Mouse (Mus musculus) macrophage (primary cell): ENCODE data around the gene Tnfsf9. TPM values are rescaled to one million over a fixed set of nuclear protein-coding genes. Genes with fewer than 3 reads are reported as not detected.

Experiments used
- H3K27ac ChIP-seq: fragments of 350-480 bp; formaldehyde crosslinking; 2 replicates; pipeline ENCODE4 v1.9.0; 2021
- H3K36me3 ChIP-seq: fragments of 350-480 bp; formaldehyde crosslinking; 2 replicates; pipeline ENCODE4 v1.9.0; 2021; ENCODE audit errors: inconsistent target
- H3K4me3 ChIP-seq: fragments of 350-480 bp; formaldehyde crosslinking; 2 replicates; pipeline ENCODE4 v1.9.0; 2021; ENCODE audit errors: inconsistent target
- H3K79me2 ChIP-seq: fragments of 350-480 bp; formaldehyde crosslinking; 2 replicates; pipeline ENCODE4 v1.9.0; 2021; ENCODE audit errors: inconsistent target
- WGBS: methylation state at CpG from one replicate; pipeline ENCODE4 v1.1.7; 2026; ENCODE audit warnings: inconsistent platforms; ENCODE audit not compliant: missing documents; 5-methylcytosine and 5-hydroxymethylcytosine counted together
- polyA plus RNA-seq: library from polyadenylated mRNA; stranded (reverse); fragments of 250-400 nt; gene quantifications from 3 replicates; pipeline ENCODE4 v1.2.4, GENCODE M21; 2018; ENCODE audit warnings: inconsistent platforms

Tnfsf9 gene
- polyA plus RNA-seq, 1 experiment from 2014 or later, result 2.6 TPM

GRCm38 (mm10) chr17:57135635-57136034, 30.5 kb downstream of the Tnfsf9 start:
- H3K79me2 ChIP-seq, result no peaks in the 10 kb centered on the region
- no peaks in the 10 kb centered on the region for H3K36me3 ChIP-seq
- H3K27ac ChIP-seq, result no peak overlapping the region
- no peak overlapping the region for H3K4me3 ChIP-seq
- 96% methylated on average over 3 of the region's 3 CpGs for WGBS

- WGBS, result 96% methylated on average over 4 of the region's 4 CpGs
- no peak overlapping the region for H3K27ac ChIP-seq
- no peaks in the 10 kb centered on the region for H3K79me2 ChIP-seq
- no peaks in the 10 kb centered on the region for H3K36me3 ChIP-seq
- no peak overlapping the region for H3K4me3 ChIP-seq
Measured at GRCm38 (mm10) chr17:57138676-57139075, 33.6 kb downstream of the Tnfsf9 start.

DNA sequence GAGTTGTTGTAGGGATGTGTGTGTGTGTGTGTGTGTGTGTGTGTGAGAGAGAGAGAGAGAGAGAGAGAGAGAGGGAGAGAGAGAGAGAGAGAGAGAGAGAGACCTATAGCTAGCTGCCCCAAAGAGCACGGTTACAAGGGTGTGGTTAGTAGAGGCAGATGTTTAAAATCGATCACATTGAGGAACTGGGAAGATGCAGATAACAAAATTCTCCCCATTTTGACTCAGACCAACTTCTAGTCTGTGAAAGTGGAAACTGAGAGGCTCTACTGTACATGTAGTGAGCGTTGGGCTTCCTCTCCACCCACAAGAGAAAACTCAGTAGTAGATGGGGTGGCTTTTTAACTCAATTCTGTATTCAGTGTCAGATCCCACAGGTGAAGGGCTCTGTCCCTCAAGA, 34.6 kb downstream of the Tnfsf9 start:
- Histone ChIP-seq H3K79me2 (no peaks in the 10 kb centered on the region), H3K4me3 (no peak overlapping the region), H3K36me3 (no peaks in the 10 kb centered on the region), H3K27ac (no peak overlapping the region)
- 94% methylated on average over 2 of the region's 3 CpGs for WGBS

- Histone ChIP-seq H3K36me3 (no peaks in the 10 kb centered on the region), H3K27ac (no peak overlapping the region), H3K79me2 (no peaks in the 10 kb centered on the region), H3K4me3 (no peak overlapping the region)
- 86% methylated on average over 3 of the region's 3 CpGs for WGBS
Measured at GRCm38 (mm10) chr17:57143704-57144103, 38.6 kb downstream of the Tnfsf9 start.

GRCm38 (mm10) chr17:57145115-57145514, 40.0 kb downstream of the Tnfsf9 start:
- no peak overlapping the region for H3K27ac ChIP-seq
- no peaks in the 10 kb centered on the region for H3K79me2 ChIP-seq
- 92% methylated on average over 1 of the region's 1 CpGs for WGBS
- no peak overlapping the region for H3K4me3 ChIP-seq
- no peaks in the 10 kb centered on the region for H3K36me3 ChIP-seq

DNA sequence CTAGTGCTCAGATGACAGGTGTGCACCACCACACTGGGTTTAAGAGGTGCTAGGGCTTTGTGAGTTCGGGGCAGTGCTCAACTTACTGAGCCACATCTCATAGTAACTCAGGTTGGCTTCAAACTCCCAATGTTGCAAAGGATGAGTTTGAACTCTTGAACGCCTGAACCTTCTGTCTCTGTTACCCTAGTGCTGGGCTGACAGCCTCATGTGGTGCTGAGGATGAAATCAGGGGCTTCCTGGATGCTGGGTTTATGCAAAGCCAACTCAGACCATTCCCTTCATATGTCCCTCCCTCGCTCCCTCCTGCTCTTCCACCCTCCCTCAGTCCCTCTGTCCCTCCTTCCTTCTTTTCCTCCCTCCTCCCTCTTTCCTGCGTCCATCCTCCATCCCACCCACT, 43.2 kb downstream of the Tnfsf9 start:
- no peaks in the 10 kb centered on the region for H3K36me3 ChIP-seq
- no peak overlapping the region for H3K27ac ChIP-seq
- H3K79me2 ChIP-seq, result no peaks in the 10 kb centered on the region
- 91% methylated on average over 4 of the region's 4 CpGs for WGBS
- H3K4me3 ChIP-seq, result no peak overlapping the region

GRCm38 (mm10) chr17:57148994-57149803, 44.1 kb downstream of the Tnfsf9 start, which contains the start of gene Cd70:
Gene Cd70 (minus strand): TSS chr17:57149777.
- Histone ChIP-seq H3K4me3 (no peak within 1 kb of the TSS), H3K36me3 (no peaks in the 10 kb centered on the region), H3K27ac (no peak within 1 kb of the TSS), H3K79me2 (no peaks in the 10 kb centered on the region)
- 11% methylated on average over 39 of the region's 39 CpGs for WGBS

- Histone ChIP-seq H3K36me3 (no peaks in the 10 kb centered on the region), H3K4me3 (no peak overlapping the region), H3K27ac (no peak overlapping the region), H3K79me2 (no peaks in the 10 kb centered on the region)
- 60% methylated on average over 6 of the region's 6 CpGs for WGBS
Measured at GRCm38 (mm10) chr17:57153006-57153405, 47.9 kb downstream of the Tnfsf9 start.

- Histone ChIP-seq H3K4me3 (no peak overlapping the region), H3K36me3 (no peaks in the 10 kb centered on the region), H3K79me2 (no peaks in the 10 kb centered on the region), H3K27ac (no peak overlapping the region)
- 73% methylated on average over 4 of the region's 4 CpGs for WGBS
Measured at GRCm38 (mm10) chr17:57153787-57154186, 48.7 kb downstream of the Tnfsf9 start.

Other genes starting within 250 kb of the Tnfsf9 start
- gene Acsbg2, start 230.9 kb upstream of the Tnfsf9 start, polyA plus RNA-seq, result not detected in 3 replicates
- 0.07 TPM in 1 of 3 replicates, not detected in the others for gene 1700061G19Rik, start 229.8 kb upstream of the Tnfsf9 start, polyA plus RNA-seq
- gene Mllt1, start 169.9 kb upstream of the Tnfsf9 start, polyA plus RNA-seq, result 12.6 to 16.0 TPM (median 13.0 TPM) in 3 replicates
- not detected in 3 replicates for gene Acer1, start 123.2 kb upstream of the Tnfsf9 start, polyA plus RNA-seq
- 20.0 to 37.4 TPM (median 21.4 TPM) in 3 replicates for gene Clpp, start 115.0 kb upstream of the Tnfsf9 start, polyA plus RNA-seq
- 3.6 to 20.7 TPM (median 11.8 TPM) in 3 replicates for gene Alkbh7, start 108.0 kb upstream of the Tnfsf9 start, polyA plus RNA-seq
- not detected in 3 replicates for gene Pspn, start 105.3 kb upstream of the Tnfsf9 start, polyA plus RNA-seq
- 63.3 to 154 TPM (median 75.9 TPM) in 3 replicates for gene Gtf2f1, start 94.0 kb upstream of the Tnfsf9 start, polyA plus RNA-seq
- not detected in 3 replicates for gene Gm17949, start 93.9 kb upstream of the Tnfsf9 start, polyA plus RNA-seq
- 33.8 to 48.2 TPM (median 45.0 TPM) in 3 replicates for gene Khsrp, start 73.8 kb upstream of the Tnfsf9 start, polyA plus RNA-seq
- not detected in 3 replicates for gene Slc25a41, start 63.7 kb upstream of the Tnfsf9 start, polyA plus RNA-seq
- not detected in 3 replicates for gene Crb3, start 46.2 kb upstream of the Tnfsf9 start, polyA plus RNA-seq
- 4.0 to 8.6 TPM (median 6.8 TPM) in 3 replicates for gene Slc25a23, start 45.5 kb upstream of the Tnfsf9 start, polyA plus RNA-seq
- 14.1 to 26.5 TPM (median 15.7 TPM) in 3 replicates for gene Dennd1c, start 26.8 kb upstream of the Tnfsf9 start, polyA plus RNA-seq
- 0.15 to 0.36 TPM (median 0.27 TPM) in 3 replicates for gene Tubb4a, start 17.5 kb upstream of the Tnfsf9 start, polyA plus RNA-seq
- not detected in 3 replicates for gene Cd70, start 44.5 kb downstream of the Tnfsf9 start, polyA plus RNA-seq
- gene Tnfsf14, start 88.9 kb downstream of the Tnfsf9 start, polyA plus RNA-seq, result 1.7 to 2.2 TPM (median 2.2 TPM) in 3 replicates
- gene C3, start 122.8 kb downstream of the Tnfsf9 start, polyA plus RNA-seq, result 15.9 to 57.7 TPM (median 40.8 TPM) in 3 replicates
- 44.3 to 68.7 TPM (median 50.3 TPM) in 3 replicates for gene Gpr108, start 143.1 kb downstream of the Tnfsf9 start, polyA plus RNA-seq
- 16.5 to 20.2 TPM (median 17.0 TPM) in 3 replicates for gene Trip10, start 144.1 kb downstream of the Tnfsf9 start, polyA plus RNA-seq
- gene Vav1, start 173.8 kb downstream of the Tnfsf9 start, polyA plus RNA-seq, result 91.4 to 144 TPM (median 106 TPM) in 3 replicates